Mouse (Mus musculus) left cerebral cortex, adult 11 months (tissue): ENCODE results near the gene Ythdf1.

Source experiments
- DNase-seq: peaks from one replicate; pipeline ENCODE4 v3.0.0; 2022; ENCODE audit warnings: low spot score

Gene Ythdf1

GRCm38 (mm10) chr2:180879365-180880067, 41.2 kb downstream of the Ythdf1 start:
- peak; percentile 60 for DNase-seq

DNA sequence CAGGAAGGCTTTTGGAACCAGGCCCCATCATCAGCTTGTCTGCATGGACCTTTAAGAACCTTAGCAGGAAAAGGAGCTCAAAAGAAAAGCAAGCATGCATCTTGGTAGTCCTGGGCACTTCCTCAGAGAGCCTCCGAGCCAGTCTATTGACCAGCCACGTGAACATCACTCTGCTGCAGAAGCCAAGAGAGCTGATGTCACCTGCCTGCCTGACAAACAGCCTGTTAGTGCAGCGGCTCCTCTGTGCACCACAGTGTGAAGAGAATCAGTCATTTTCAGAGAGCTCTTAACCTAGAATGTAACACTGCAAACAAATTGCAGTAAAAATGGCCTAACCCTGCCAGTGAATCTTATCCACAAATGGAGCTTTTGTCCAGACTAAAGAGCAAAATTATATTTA, 50.7 kb downstream of the Ythdf1 start:
- no peak for DNase-seq

GRCm38 (mm10) chr2:180861561-180861960, 59.2 kb downstream of the Ythdf1 start:
- DNase-seq = no peak

GRCm38 (mm10) chr2:180857121-180857520, 63.6 kb downstream of the Ythdf1 start:
- DNase-seq = no peak

GRCm38 (mm10) chr2:180855005-180855544, 65.7 kb downstream of the Ythdf1 start:
- peak; percentile 63 for DNase-seq
